Mouse (Mus musculus) telencephalon, adult 2 months (tissue): ENCODE measurements around the gene Ak9.

Source experiments
- DNase-seq: peaks from one replicate; pipeline ENCODE4 v3.0.0-alpha.2; 2011; ENCODE audit warnings: low read depth, low spot score

The Ak9 gene

DNA sequence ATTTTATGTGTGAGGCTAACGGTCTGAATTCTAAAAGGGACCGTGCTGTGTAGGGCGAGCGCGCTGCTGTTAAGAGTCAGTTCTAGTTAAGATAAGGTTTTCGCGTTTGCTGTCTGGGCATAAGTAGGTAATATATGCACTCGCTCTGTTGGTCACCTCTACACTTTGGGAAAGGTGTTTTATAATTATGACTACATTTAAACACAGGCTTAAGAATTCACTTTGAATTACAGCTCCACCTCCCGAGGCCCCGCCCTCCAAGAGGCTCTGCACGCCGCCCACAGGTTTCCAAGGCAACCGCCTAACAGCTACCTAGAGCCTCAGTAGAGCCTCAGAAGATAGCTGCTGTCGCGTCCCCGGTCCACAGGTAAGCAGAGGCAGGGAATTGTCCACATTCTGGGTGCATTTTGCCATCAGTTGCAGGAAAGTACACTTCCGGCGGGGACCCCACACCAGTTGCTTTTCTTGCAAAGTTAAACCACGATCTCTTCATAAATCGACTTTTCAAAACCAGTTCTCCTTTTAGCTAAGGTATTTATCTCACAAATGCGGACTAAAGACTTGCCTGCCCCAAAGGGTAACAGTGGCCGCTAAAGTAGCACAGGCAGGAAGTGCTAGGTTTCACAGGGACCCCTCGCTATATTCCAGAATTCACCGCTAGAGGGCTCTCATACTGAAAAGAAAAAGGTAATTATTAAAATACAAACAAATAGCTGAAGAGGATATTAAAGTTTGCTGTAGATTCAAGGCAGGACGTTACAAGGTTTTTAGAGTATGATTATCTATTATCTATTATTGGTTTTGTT, at the start of gene Ak9:
Ak9 (plus strand) TSS at position 342 of the 806 bp plus-strand sequence.
- peak; percentile 86 for DNase-seq

DNA sequence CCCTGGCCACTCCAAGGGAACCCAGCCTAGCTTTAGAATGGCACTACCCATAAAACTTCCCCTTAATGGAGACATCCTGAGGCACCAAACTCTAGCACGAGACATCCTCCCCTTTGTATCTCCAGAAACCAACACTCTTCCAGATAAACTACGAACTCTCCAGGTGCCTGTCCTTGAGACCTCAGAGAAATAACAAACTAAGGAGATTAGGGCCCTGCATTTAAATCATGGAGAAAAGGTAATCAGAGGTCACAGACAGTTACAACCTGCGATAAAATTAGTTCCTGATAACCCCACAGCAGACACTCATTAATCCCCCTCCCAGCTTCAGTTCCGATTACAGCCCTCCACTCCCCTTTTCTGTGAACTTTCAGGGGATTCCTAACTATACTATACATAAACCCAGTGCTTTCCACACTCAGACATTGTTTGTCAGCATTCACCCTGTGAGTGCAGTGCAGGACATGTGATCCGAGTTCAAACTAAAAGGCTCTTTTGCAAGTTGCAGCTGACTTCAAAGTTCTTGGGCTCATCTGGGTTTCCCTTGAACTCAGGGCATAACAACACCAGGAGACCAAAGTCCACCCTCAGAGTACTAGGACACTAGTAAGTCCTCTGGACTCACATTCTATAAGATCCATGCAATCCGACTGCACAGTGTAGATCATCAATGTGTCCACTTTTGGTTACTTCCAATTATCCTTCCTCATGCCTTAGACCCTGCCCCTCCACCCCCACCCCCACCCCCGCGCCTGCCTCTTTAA, 43.4 kb upstream of the Ak9 start:
- DNase-seq = no peak

DNA sequence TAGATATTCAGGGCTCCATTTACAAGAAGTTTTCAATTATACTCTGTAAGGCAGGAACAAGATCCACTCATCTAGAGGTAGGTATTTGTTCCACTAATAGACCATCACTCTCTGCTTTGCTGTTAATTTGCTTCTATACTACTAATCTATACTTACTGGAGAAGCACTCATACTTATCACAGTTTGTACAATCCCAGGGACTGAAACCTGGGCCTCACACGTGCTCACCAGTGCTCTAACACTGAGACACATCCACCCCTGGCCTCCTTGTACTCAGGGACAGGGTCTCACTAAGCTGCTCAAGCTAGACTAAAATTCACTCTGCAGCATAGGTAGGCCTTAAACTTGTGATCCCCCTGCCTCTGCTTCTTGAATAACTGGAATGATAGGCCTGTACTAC, 42.6 kb upstream of the Ak9 start:
- DNase-seq = no peak

- DNase-seq = no peak
These were observed 41.9 kb upstream of the Ak9 start for GRCm38 (mm10) chr10:41261889-41262288.

- no peak for DNase-seq
These were observed 31.9 kb upstream of the Ak9 start for GRCm38 (mm10) chr10:41271860-41272259.

- DNase-seq = no peak
These were observed 28.9 kb upstream of the Ak9 start for GRCm38 (mm10) chr10:41274871-41275270.

DNA sequence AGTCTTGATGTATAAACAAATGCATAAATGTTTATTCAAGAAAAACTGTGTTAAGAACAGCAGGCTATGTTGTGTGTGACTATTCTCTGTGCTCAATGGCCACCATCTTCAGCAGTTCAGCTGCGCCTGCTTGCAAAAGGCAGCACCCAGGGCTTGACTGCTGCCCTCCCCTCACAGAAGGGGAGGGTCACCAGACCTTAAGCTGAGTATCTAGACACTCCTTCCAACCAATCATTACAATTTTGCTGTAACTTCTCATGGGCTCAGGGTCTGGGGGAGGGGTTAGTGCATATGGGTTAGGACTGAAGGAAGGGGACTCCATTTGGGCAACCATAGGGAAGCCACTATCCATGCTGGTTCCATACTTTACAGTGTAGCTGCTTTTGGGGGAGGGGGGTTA, 25.0 kb upstream of the Ak9 start:
- no peak for DNase-seq

DNA sequence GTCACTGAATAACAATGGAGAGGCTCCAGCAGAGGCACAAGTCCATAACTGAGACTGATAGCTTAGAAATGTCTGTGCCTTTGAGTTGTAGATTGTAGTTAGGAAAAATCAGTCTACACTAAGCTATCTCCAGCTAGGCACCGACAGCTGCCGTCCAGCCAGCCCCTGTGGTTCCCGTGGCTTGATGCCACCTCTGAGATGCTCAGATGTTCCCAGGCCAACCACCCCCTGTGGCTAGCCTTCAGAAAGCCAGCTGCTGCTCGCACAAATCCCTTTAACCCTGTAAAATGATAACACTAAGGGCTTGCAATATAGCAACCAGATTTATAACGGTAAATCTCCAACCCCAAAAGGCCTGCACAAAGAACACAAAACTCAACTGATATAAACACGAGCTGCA, 23.6 kb upstream of the Ak9 start:
- DNase-seq = no peak

DNA sequence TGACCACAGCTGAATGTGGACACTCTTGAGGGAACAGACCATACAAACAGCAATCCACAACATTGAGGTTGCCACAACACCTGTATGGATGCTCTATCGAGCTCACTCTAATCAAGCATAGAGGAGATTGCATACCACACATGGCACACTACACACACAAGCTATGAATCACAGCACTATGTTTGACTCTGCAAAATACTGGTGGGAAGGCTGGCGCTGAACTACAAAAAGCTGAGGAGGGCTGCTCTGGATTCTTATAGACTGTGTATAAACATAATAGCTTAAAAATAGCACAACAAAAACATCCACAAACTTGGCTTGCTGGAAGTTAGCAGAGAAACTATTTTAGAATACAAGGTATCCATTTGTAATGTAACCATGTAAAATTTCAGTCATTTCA, 23.0 kb upstream of the Ak9 start:
- DNase-seq = no peak

GRCm38 (mm10) chr10:41282086-41282485, 21.7 kb upstream of the Ak9 start:
- no peak for DNase-seq

GRCm38 (mm10) chr10:41287618-41288017, 16.2 kb upstream of the Ak9 start:
- DNase-seq = no peak

DNA sequence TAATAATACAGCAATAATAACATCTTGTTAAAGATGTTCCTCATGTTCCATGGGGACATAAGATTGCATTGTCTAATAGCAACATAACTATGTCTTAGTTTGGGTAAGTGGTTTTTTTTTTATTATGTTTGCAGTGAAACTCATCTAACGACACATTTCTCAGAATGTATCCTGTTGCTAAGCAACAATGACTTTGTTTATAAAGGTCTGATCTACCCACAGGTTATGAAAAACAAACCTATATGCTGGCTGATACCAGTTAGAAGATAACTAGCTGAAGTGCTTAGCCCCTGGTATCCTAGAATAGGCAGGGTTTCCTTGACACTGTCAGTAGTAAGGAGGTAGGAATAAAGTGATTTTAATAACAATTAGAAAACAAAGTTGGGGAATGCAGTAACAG, 15.7 kb upstream of the Ak9 start:
- no peak for DNase-seq

DNA sequence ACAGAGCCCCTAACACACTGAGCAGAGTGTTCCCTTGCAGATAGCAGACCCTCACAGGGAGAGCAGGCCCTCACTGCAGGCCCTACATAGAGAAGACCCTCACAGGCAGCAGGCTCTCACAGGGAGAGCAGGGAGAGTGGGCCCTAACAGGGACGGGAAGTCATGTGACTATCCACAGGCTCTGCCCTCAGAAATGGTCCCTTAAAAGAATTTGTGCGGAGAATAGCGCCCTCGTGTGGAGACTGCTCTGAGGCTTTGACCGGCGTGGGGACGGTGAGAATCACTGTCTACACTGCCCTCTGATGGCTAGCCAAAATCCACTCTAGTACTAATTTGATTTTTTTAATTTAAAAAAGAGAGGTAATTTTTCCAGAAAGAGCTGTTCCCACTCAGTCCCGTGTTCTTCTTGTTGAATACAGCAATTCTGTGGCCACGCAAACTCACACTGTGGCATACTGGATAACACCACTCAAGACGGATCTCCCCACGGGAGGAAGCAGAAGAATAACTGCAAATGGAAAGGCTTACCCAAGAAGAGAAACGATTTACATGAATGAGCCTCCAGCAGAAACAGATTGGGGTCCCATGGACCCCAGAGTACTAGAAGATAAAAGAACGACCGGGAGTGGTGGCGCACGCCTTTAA, 14.9 kb upstream of the Ak9 start:
- DNase-seq = peak; percentile 76

GRCm38 (mm10) chr10:41291021-41291420, 12.8 kb upstream of the Ak9 start:
- DNase-seq = no peak

GRCm38 (mm10) chr10:41293019-41293418, 10.8 kb upstream of the Ak9 start:
- no peak for DNase-seq

GRCm38 (mm10) chr10:41294734-41295133, 9.0 kb upstream of the Ak9 start:
- no peak for DNase-seq

- DNase-seq = no peak
These were observed 8.6 kb upstream of the Ak9 start for GRCm38 (mm10) chr10:41295145-41295544.

DNA sequence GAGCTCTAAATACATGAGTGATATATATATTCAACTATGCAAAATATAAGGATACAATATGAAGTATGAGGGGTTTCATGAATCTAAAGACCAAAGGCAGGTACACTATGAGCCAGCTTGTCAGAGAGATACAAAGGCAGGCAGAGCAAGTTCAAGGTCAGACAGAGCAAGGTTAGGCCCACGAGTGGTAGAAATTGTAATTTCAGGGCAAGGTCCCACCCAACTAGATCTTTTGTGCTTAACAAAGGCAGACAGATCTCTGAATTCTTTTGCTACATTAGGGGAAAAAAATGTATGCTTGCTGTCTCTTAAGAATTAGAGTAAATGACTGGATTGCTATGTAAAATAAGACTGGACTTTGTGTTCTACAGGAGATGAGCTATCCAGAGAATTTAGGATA, 3.6 kb upstream of the Ak9 start:
- DNase-seq = no peak

- DNase-seq = peak; percentile 77
These were observed 920 bp upstream of the Ak9 start, which contains the start of gene Fig4 for GRCm38 (mm10) chr10:41302689-41303431. Gene Fig4, minus strand, starts transcription at chr10:41303260.

DNA sequence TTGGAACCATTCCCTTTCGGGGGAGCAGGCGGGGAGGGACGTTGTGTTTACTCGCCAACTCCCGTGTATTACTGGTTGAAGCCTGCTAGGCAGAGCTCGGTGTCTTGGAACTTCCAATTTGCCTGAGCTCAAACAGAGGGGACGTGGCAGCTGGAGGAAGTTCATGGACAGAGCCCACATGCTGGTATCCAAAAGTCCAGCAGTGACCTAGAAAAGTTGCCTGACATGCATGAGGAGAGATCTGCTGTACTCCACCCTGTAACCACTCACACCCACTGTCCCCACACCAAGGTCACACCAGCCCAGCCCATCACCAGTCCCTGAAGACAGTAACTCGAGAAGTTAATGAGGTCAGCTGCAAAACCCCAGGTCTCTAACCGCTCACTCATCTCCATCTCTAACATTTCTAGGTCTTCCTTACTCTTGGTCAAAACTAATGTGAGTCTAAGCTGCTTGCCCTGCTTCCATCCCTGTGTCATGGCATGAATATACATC, 1.2 kb downstream of the Ak9 start:
- no peak for DNase-seq

DNA sequence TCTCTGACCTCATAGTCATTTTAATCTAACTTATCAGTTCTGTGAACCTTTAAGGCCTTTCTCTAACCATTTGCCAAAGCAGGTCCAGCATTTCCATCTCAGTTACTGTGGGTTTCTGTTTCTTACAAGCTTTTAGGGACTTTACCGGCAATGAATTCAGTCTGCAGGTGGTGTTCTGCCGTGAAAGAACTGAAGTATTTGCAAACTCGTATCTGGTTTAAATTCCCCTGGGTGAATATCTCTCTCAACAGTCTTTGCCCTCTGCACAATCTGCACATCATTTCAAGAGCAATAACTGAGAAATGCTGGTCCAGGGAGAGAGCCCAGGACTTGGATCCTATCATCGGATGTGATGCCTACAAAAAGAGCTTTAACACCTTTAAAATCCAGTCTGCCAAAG, 4.4 kb downstream of the Ak9 start:
- no peak for DNase-seq

DNA sequence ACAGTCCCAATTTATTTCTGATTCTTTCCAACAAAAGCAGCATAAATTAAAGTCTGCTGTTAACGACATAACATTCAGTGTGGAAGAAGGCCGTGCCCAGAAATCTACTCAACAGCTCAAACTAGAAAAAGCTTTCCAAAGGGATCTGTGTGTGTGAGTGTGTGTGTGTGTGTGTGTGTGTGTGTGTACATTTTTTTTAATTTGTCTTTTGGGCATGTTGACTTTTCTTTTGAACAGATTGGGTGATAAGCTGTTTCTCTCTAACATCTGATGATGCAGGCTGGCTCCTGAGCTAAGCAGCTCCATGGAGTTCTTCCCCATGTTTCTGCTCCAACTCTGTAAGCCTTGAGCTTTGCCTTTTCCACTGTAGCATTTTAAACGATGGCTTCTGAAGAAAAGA, 12.1 kb downstream of the Ak9 start:
- no peak for DNase-seq
